Mouse (Mus musculus) left cerebral cortex, postnatal 14 days (tissue): ENCODE results near the gene Mmgt1. TPM values are rescaled to one million over a fixed set of nuclear protein-coding genes. Genes with fewer than 3 reads are reported as not detected.

Experiments
- microRNA-seq, 2 experiments: library from miRNA; unstranded; fragments of <30 nt; microRNA quantifications; one replicate each; pipeline ENCODE4 v1.2.0; 2022
- total RNA-seq, 2 experiments: library from RNA; stranded (reverse); gene quantifications; 2 replicates each; pipeline ENCODE4 v1.2.3; 2021

Mmgt1 gene
- total RNA-seq, 2 experiments from 2014 or later, result 30.1 to 32.4 TPM

Small RNAs within 50 kb of the gene (microRNA-seq; reads per million reads assigned to microRNA genes)
- 0 reads per million in 2 experiments for gene Mir5116

Other genes with a start within 250 kb of the Mmgt1 start
- gene Smim10l2a, start 223.5 kb downstream of the Mmgt1 start, total RNA-seq, result 10 to 100 TPM; 31.6 to 33.0 TPM
- gene Gm2174, start 150.1 kb downstream of the Mmgt1 start, total RNA-seq, result not detected
- 10 to 100 TPM; 33.0 to 36.6 TPM for gene Ints6l, start 143.2 kb downstream of the Mmgt1 start, total RNA-seq
- not detected for gene Gm10477, start 73.3 kb downstream of the Mmgt1 start, total RNA-seq
- gene Gm648, start 48.5 kb downstream of the Mmgt1 start, total RNA-seq, result not detected
- gene Slc9a6, start 11.7 kb upstream of the Mmgt1 start, total RNA-seq, result 10 to 100 TPM; 79.1 to 93.0 TPM
- gene Fhl1, start 133.7 kb upstream of the Mmgt1 start, total RNA-seq, result 100 to 1,000 TPM; 130 to 137 TPM
- under 1 TPM; 0.19 to 0.24 TPM for gene Map7d3, start 224.3 kb upstream of the Mmgt1 start, total RNA-seq